Mouse (Mus musculus): Measurements from ENCODE around the gene Ddx58.

- TF ChIP-seq CTCF (IDR thresholded peaks at IDR 0.05; ENCODE audit: low read depth, low read length) = no peak
- TF ChIP-seq EP300 (IDR thresholded peaks at IDR 0.05; ENCODE audit: insufficient read depth, low read depth, low read length) = no peak
These were observed 83.5 kb downstream of the Ddx58 start for GRCm38 (mm10) chr4:40156153-40156552.

Data from ES-Bruce4 (cell line).